Mouse (Mus musculus) limb, embryonic 14.5 days (tissue): ENCODE results near the gene Sergef. TPM values are rescaled to one million over a fixed set of nuclear protein-coding genes. Genes with fewer than 3 reads are reported as not detected.

Experiments used
- ATAC-seq: fragments of 200-750 bp; cut with Nextera tagmentation; 2 replicates; pipeline ENCODE4 v1.8.0; 2017; ENCODE audit warnings: low read depth, moderate number of reproducible peaks, moderate TSS enrichment; ENCODE audit not compliant: low FRiP score
- DNase-seq: peaks from one replicate; pipeline ENCODE4 v3.0.0-alpha.2; 2015; ENCODE audit warnings: low spot score
- H3K27ac ChIP-seq: fragments of 300-500 bp; sonication (generic); replicated peaks from 2 replicates; pipeline ENCODE4 v1.5.1; 2014; ENCODE audit warnings: low read depth, mild to moderate bottlenecking, low read length, moderate library complexity, mixed read lengths
- H3K27me3 ChIP-seq: fragments of 300-500 bp; sonication (generic); 2 replicates; pipeline ENCODE4 v1.6.1; 2014; ENCODE audit warnings: low read length, mixed read lengths; ENCODE audit not compliant: control insufficient read depth, insufficient read depth
- H3K36me3 ChIP-seq: fragments of 300-500 bp; sonication (generic); 2 replicates; pipeline ENCODE4 v1.6.1; 2014; ENCODE audit warnings: mild to moderate bottlenecking, low read length, moderate library complexity, mixed read lengths; ENCODE audit not compliant: control insufficient read depth, insufficient read depth
- H3K4me1 ChIP-seq: fragments of 300-500 bp; sonication (generic); 2 replicates; pipeline ENCODE4 v1.6.1; 2014; ENCODE audit warnings: antibody characterized with exemption, low read length, mixed read lengths; ENCODE audit not compliant: control insufficient read depth, insufficient read depth
- H3K4me2 ChIP-seq: fragments of 300-500 bp; sonication (generic); replicated peaks from 2 replicates; pipeline ENCODE4 v1.6.1; 2014; ENCODE audit warnings: low read depth, mild to moderate bottlenecking, low read length, moderate library complexity; ENCODE audit not compliant: severe bottlenecking
- H3K4me3 ChIP-seq: fragments of 300-500 bp; sonication (generic); replicated peaks from 2 replicates; pipeline ENCODE4 v1.5.1; 2014; ENCODE audit warnings: low read length
- H3K9ac ChIP-seq: fragments of 300-500 bp; sonication (generic); 2 replicates; pipeline ENCODE4 v1.6.1; 2014; ENCODE audit warnings: mild to moderate bottlenecking, low read depth, low read length, moderate library complexity; ENCODE audit not compliant: severe bottlenecking
- H3K9me3 ChIP-seq: fragments of 300-500 bp; sonication (generic); 2 replicates; pipeline ENCODE4 v1.6.1; 2016; ENCODE audit warnings: low read length; ENCODE audit not compliant: control insufficient read depth
- POLR2A ChIP-seq: fragments of 200-500 bp; IDR thresholded peaks from 2 replicates; pipeline ENCODE4 v1.8.0; 2012; ENCODE audit warnings: inconsistent platforms, mild to moderate bottlenecking, moderate library complexity, borderline replicate concordance; ENCODE audit not compliant: insufficient read depth, insufficient read length; ENCODE audit errors: extremely low read depth
- WGBS: fragments of 180-500 bp; shearing (Covaris S2); extraction: QIAGEN DNeasy Blood & Tissue Kit; methylation state at CpG from one replicate; pipeline ENCODE4 v1.1.7; 2014; 5-methylcytosine and 5-hydroxymethylcytosine counted together
- polyA plus RNA-seq, 2 experiments: library from polyadenylated mRNA; depleted of rRNA in 1 of 2; stranded (reverse) in 1 of 2; unstranded in 1 of 2; fragments of >200 nt; fragmentation: Nextera tagmentation in 1 of 2; extraction: Ambion mirVana in 1 of 2; gene quantifications; 2 replicates each; pipeline versions ENCODE4 v1.2.1 to v1.2.3; 2012 to 2014

Gene Sergef
- polyA plus RNA-seq, 2 experiments = 12.2 to 12.8 TPM

DNA sequence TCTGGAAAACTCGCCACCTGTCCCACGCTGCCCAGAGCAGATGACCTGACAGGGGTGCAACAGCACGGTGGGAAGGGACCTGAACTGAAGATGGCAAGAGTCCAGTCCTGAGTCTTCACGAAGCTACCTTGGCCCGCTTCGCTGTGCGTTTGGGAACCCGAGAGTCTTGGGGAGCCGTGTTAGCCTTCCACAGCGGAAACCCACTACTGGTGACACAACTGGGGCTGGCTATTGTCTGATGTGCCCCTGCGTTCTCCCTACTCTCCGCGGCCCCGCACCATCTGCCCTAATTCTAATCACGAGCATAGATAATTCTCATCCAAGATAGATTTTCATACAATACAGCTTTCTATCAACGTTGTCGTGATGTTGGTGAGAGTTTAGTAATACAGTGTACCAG, 455 bp upstream of the Sergef start:
- ATAC-seq (no peak), DNase-seq (no peak)
- WGBS = 19% methylated on average over 17 of the region's 17 CpGs
- Histone ChIP-seq H3K4me2 (peak overlapping the region; percentile 87), H3K4me3 (peak overlapping the region; percentile 63), H3K36me3 (no peaks in the 10 kb centered on the region), H3K27me3 (no peaks in the 10 kb centered on the region), H3K27ac (no peak overlapping the region), H3K9ac (peak overlapping the region; percentile 69), H3K4me1 (no peaks in the 10 kb centered on the region), H3K9me3 (no peaks in the 10 kb centered on the region)
- TF ChIP-seq POLR2A = no peak

- ATAC-seq = no peak; the same call in 1 of the 2 replicates
- Histone ChIP-seq H3K27ac (no peak overlapping the region; the same call in 1 of the 2 replicates), H3K4me3 (peak overlapping the region; percentile 63), H3K4me2 (peak overlapping the region; percentile 87), H3K27me3 (no peaks in the 10 kb centered on the region), H3K4me1 (no peaks in the 10 kb centered on the region), H3K9ac (peak overlapping the region; percentile 69), H3K36me3 (no peaks in the 10 kb centered on the region), H3K9me3 (no peaks in the 10 kb centered on the region)
- 11% methylated on average over 32 of the region's 32 CpGs for WGBS
- no peak for TF ChIP-seq POLR2A
- no peak for DNase-seq
Measured at GRCm38 (mm10) chr7:46638889-46639691, 517 bp downstream of the Sergef start.

GRCm38 (mm10) chr7:46628375-46628975, 11.1 kb downstream of the Sergef start:
- Histone ChIP-seq H3K36me3 (peaks cover under 1% of the 10 kb centered on the region), H3K27ac (no peak overlapping the region), H3K4me3 (no peak overlapping the region), H3K9ac (no peak overlapping the region), H3K4me2 (no peak overlapping the region), H3K9me3 (no peaks in the 10 kb centered on the region), H3K4me1 (no peaks in the 10 kb centered on the region), H3K27me3 (no peaks in the 10 kb centered on the region)
- DNase-seq = no peak
- no peak for ATAC-seq
- WGBS = 79% methylated on average over 8 of the region's 8 CpGs
- TF ChIP-seq POLR2A = no peak

- H3K4me3 ChIP-seq = no peak overlapping the region
- no peaks in the 10 kb centered on the region for H3K36me3 ChIP-seq
- no peak overlapping the region for H3K27ac ChIP-seq
- WGBS = 60% methylated on average over 2 of the region's 3 CpGs
- no peak overlapping the region for H3K4me2 ChIP-seq
- ATAC-seq = no peak
- no peak overlapping the region for H3K9ac ChIP-seq
- no peaks in the 10 kb centered on the region for H3K9me3 ChIP-seq
- TF ChIP-seq POLR2A = no peak
- DNase-seq = no peak
- no peaks in the 10 kb centered on the region for H3K27me3 ChIP-seq
- H3K4me1 ChIP-seq = no peaks in the 10 kb centered on the region
Measured at GRCm38 (mm10) chr7:46623979-46624378, 15.6 kb downstream of the Sergef start.

GRCm38 (mm10) chr7:46618416-46619110, 21.0 kb downstream of the Sergef start:
- Histone ChIP-seq H3K27me3 (no peaks in the 10 kb centered on the region), H3K9ac (no peak overlapping the region), H3K27ac (no peak overlapping the region), H3K4me2 (no peak overlapping the region), H3K4me3 (no peak overlapping the region), H3K4me1 (no peaks in the 10 kb centered on the region), H3K36me3 (no peaks in the 10 kb centered on the region), H3K9me3 (no peaks in the 10 kb centered on the region)
- WGBS = 88% methylated on average over 23 of the region's 23 CpGs
- TF ChIP-seq POLR2A = no peak
- ATAC-seq (no peak), DNase-seq (no peak)
